Mouse (Mus musculus) mesoderm, embryonic 11.5 days (tissue): ENCODE results near the gene Hacl1.
"Not testable (repeated sequence)": the region's sequence is repeated elsewhere in the genome, so short reads cannot be mapped to it uniquely, and the experiment has no call there.

Experiments used
- DNase-seq: peaks from one replicate; pipeline ENCODE4 v3.0.0-alpha.2; 2012; ENCODE audit warnings: low read depth, low spot score

The Hacl1 gene

DNA sequence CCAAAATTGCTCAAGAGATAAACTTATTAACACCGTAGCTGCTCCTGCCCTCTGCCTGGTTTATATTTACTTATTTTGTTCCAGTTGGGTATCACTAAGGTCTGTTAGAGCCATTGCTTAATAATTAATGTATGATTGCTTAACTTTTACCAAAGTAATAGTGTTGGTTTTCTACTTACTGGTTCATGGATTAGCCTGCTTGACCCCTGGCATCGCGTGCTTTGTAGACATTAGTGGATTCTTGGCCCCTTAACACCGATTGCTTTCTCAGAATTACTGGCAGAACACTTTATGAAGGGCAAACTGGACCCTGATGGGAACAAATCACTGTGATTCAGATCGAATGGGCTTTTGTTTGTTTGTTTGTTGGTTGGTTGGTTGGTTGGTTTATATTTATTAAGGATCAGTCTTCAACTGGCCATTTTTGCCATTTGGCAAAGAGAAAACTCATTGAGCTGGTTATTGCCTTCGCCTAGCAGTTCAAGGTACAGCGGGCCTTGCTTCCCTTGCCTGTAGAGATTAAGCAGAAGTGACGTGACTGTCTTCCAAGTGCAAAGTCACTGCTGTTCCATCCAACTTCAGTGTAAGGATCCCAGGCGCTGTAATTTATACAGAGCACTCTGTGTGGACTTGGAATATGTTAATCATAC is 545 bp upstream of the Hacl1 start:
- DNase-seq = no peak

DNA sequence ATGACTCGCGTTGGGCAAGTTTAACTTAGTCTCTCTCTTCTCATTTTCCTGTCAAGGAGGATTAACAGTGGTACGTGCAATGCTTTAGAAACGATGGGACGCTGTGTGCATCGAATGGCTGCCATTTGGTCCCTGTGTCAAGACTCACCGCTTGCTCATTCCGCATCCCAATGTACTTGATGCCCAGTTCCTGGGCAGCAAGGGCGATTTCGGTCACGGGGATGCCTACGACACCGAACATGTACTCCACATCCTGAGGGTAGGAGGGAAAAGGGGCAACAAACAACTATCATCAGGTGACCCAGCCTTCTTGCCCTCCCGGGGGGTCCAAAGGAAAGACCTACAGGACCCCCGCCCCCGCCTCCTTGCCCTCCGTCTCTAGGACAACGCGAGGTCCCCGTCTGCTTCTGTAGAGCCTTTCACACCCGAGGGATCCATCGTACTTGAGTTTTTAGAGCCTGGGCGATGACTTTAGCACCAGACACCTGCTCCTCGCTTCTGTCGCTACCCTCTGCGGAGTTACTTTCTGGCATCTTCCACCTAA is 668 bp downstream of the Hacl1 start, which contains the start of gene Gm49387:
Gm49387 (minus strand) TSS at position 533 of the 544 bp plus-strand sequence.
- no peak for DNase-seq

DNA sequence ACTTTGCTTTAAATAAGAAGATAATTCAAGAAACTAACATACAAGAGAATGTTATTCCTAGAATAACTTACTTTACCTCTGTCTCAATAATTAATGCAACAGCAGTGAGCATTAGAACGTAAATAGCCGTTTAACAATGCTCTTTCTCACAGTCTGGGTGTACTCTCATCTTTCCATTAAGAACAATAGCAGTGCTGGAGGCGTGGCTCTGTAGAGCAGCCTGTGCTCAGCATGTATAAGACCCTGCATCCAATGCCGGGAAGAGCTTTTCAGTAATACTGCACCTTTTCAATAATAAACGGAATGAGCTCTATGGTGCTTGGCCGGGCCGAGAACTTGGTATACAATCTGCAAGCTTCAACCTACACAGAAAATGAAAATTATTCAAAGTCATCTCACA is 10.4 kb downstream of the Hacl1 start:
- DNase-seq = no peak

DNA sequence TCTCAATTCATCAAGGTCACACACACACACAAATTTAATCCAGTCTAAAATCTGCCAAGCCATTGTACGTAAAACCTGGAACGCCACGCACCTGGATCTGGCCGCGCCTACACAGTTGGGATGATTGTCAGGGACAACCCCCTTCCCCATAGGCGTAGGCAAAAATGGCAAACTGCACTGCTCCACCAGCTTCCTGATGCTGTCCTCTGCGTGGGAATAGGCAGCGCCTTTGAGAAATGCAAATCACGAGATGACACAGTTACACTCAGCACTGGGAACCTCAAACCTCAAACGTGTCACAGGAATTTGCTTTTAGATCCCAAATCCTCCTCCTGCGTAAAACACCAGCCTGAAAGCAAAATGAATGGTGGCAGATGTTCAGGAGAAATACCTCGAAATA is 18.3 kb downstream of the Hacl1 start:
- no peak for DNase-seq

DNA sequence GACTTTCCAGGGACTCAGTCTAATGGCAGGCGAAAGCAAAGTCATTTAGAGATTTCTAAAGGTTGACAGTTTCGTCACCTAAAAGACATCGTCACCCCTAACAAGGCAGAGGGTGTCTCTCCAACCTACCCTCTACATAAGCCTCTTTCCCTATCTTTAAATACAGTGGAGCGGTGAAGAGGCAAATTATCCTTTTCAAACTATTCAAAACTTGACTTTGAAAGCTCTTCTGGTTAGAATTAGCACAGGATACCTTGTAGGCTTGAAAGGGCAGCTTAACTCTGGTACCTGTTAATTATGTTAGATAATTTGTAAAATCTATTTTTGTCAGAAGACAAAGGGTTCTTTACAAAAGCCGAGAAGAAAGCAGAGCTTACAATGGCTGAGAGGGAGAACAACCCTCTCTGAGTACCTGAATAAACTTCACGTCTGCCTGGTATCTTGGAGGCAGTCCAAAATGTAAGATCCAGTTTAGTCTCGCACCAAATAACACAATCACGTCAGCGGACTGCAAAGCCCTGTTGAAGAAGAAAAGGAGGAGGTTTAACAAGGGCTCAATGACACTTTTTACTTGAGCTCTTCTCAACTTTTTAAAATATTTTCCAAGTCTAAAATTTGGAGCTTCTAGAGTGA is 20.4 kb downstream of the Hacl1 start:
- no peak for DNase-seq

DNA sequence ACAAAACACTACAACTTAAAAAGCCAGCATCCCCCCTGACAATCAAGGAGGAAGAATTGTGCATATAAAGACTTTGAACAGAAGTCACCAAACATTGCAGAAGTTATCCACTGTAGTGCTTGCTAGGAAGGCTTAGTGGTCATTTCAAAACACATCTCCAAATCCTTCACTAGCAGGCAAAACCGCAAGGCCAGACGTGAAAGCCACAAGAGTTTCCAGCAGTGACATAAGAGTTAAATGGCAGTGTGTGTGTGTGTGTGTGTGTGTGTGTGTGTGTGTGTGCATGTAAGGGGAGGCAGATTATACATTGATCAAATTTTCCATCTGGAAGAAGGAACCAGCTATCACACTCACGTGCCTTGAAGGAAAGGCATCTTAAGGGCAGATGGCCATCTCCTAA is 23.1 kb downstream of the Hacl1 start:
- DNase-seq = no peak

DNA sequence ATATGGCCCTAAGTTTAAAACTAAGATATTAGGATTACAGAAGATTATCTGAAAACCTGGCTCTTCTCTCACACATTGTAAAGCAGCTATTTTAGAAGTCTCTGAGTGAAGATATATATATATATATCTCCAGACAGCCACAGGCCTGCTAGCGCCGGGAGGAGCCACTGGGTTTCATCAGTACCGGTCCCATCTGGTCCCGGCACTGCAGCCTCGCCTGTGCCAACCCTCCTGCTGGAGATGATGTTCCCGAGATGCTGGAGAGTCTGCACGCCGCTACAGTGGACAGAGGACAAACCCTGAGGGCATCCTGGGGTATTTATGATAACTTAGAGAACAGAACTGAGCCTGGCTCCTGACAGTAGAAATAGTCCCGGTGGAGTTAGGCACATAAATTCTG is 23.9 kb downstream of the Hacl1 start:
- no peak for DNase-seq

DNA sequence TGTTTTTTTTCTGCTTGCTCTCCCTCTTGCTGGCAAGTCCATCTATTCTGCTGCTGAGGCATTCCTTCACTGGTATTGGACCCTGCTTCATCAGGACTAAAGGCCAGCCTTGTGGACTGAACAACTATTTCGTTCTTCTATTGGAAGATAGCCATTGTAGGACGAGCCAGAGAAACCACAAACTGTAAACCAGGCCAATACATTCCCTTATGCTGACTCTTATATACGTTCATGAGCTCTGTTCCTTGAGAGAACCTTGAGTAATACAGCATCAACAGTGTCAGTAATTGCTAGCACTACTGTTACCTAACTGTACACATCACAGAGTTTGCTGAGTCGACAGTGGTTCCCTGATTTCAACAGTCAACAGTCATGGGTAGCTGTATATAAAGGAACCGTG is 27.4 kb downstream of the Hacl1 start:
- DNase-seq = no peak

DNA sequence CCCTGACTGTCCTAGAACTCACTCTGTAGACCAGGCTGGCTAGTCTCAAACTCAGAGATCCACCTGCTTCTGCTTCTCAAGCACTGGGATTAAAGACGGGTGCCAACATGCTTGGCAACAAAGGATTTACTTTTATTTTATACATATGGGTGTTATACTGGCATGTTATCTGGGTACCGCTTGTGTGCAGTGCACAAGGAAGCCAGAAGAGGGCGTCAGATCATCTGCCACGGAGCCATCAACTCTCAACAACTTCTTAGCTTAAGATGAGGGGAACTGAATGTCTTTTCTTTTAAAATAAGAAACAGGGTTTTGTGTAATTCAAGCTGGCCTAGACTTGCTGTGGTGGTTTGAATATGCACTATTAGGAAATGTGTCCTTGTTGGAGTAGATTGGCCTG is 29.1 kb downstream of the Hacl1 start:
- no peak for DNase-seq

DNA sequence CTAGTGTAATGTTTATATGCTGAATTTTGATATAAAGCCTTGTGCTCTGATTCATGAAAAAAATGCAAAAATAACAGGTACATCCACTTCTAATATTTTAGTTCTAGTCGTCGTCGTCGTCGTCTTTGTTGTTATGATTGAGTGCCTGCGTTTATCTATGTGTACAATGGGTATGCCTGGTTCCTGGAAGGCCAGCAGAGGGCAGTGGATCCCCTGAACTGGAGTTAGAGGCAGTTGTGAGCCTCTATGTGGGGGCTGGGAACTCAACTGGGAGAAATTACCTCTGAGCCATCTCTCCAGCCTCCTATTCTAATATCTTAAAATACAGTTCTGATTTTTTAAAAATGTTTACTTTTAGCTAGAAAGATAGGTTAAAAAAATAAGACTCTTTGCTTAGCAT is 35.6 kb downstream of the Hacl1 start:
- DNase-seq = no peak

DNA sequence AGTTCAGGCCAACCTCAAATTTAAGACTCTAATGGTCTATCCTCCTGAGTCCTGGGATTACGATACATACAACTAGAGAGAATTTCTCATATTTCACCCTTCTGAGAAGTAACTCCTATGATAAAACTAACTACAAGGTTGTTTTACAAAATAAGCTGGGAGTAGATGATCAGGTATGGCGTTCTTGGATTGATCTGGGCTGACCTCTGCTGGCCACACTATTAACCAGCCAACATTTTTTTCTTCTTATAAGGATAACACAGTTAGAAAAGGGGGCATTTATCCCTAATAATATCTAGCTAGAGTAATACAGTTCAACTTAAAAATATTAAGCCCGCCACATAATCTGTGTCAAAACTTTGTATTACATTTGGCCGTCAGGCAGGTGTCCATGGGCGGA is 36.2 kb downstream of the Hacl1 start:
- DNase-seq = no peak

DNA sequence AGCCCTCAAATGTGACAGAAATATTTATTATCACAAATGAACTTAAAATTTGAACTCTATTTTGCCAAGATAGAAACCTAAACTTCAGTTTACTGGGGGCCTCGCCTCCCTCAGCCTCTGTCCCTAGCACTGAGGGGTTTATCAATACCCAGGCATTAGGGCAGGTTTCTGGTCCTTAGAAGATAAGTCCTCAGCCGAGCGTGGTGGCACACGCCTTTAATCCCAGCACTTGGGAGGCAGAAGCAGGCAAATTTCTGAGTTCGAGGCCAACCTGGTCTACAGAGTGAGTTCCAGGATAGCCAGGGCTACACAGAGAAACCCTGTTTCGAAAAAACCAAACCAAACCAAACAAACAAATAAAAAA is 38.5 kb downstream of the Hacl1 start:
- not testable (repeated sequence) for DNase-seq

DNA sequence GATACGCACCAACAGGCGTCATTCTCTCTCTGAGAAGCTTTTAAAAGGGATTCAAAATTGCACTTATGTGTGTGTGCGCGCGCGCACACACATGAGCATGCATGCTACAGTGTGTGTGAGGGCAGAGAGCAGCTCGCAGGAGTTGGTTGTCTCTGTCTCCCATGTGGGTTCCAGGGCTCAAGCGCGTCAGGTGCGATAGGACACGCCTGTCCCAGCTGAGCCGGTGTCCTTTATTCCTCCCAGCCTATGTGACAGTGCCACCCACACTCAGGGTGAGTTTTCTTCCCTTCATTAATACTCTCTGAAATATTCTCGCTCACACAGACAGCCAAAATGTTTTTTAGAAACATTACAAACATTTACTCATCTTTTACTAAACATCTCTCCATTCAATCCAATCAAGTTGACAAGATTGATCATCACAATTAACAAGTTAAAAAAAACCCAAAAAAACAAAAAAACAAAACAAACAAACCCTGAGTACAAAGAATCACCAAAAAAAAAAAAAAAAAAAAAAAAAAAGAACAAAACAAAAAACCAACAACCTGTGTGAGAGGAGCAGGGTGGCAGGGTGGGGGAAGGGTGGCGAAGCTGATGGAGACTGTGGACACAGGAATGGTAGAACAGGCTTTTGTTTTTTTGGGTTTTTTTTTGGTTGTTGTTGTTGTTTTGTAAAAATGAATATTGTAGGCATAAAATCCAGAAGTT is 39.0 kb downstream of the Hacl1 start:
- no peak for DNase-seq

DNA sequence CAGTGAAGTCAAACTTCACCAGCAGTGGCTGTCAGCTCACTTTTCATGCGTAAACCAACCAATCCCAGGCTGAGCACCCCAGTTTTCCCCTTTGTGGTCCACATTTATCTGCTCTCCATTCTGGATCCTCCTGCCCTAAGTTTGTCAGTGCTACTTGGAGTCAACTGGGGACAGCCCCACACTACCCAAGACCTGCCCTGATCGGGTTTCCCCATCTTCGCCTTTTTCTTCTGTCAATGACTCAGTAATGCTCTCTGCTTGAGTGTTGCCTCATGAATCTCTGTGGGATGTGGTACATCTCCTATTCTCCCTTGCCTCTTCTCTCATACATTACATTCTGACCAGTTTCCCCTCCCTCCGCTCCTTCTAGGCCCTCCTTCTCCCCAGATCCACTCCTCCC is 43.6 kb downstream of the Hacl1 start:
- no peak for DNase-seq

DNA sequence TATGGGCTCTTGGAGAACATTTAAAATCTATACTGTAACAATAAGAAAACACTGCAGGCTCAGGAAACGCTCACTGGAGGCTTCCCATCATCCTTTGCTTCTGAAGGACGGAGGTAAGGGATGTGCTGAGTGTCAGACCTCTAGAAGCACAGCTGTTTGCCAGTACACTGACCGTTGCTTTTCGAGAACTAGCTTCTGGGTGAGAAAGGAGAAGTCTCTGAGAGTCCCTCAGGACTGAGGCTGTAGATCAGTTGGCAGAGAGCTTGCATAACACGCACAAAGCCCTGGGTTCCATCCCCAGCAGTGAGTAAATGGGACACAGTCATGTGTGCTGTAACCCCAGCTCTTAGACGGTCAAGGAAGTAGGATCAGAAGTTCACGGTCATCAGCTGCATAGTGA is 44.7 kb downstream of the Hacl1 start:
- no peak for DNase-seq

DNA sequence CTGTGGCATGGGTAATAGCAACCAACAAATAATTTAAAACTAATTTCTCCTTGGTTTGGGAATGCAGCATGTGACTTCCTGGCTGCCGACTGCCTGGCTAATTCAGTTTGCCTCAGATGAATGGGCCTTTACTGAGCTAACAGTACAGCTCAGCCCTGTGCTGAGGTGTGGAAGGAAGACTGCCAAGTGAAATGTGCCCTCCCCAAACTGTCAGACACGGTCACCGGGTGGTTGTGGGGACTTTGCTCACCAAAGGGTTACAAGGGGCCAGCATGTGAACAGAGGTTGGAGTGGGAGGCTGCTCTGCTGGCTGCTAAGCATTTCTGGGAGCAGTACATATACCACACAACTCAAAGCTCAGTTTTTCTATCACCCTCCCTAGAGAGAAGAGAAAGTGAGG is 46.4 kb downstream of the Hacl1 start:
- no peak for DNase-seq

DNA sequence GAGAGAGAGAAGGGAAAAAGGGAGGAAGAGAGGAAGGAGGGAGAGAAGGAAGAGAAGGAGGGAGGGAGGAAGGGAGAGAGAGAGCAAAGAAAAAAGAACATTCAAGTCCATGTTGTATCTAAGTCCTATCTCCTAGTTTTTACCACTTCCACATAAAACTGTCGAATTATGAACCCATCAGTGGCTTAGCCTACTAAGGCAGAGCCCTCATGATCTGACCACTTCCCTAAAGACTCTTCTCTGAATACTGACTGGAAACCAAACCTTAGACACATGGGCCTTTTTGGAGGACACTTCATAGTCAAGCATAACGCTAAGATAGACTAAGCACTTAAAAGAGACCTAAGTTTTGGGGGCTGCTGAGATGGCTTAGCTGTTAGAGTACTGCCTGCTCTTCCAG is 48.0 kb downstream of the Hacl1 start:
- DNase-seq = no peak

DNA sequence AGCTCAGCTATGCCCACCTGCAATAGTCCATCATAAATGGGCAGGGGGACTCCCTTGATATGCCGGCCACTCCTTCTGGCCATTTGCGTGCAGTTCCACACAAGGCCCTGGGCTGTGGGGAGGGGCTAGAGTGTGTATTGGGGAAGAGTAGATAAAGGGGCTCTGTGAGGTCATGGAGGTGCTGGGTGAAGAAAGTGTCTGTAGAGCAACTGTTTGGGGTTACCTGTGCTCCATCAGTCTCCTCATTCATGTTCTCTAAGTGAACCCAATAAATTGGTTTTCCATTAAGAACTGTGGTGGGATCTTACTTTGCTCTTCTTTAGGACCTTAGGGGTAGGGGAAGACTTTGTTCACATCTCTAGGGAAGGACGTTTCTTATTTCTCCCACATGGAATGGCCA is 49.8 kb downstream of the Hacl1 start, which contains the start of gene Colq:
Colq (minus strand) TSS at position 101 of the 400 bp plus-strand sequence.
- no peak for DNase-seq

DNA sequence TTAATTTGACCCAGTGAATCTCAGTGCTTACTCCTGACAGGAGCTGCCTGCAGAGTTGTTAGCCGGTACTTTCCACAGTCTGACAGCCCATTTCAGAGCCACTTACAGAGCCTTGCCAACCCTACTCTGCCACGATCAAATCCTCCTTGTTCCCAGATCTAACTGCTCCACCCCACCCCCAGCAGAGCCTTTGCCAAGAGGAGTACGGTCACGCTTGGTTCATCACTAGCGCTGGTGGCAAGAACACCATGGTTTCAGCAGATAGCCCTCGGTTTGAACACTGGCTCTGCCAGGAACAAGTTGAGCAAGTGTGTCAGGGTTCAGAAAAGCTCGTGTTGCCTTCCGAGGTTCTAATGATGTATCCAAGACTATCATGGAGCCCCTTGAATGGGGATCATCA is 54.6 kb downstream of the Hacl1 start:
- DNase-seq = no peak

DNA sequence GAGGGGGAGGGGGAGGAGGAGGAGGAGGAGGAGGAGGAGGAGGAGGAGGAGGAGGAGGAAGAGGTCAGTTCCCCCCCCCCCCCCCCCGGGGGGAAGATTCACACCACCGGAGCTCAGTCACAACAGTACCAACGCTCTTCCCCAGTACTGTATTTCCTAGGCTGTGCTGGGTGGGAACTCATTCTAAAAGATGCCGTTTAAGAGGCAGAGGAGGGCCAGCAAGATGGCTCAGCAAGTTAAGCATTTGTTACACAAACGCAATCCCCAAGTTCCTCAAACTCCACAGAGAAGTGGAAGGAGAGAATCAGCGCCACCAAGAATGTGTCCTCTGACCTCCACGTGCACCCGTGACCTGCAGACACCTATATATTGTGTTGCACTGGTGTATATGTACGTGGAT is 58.0 kb downstream of the Hacl1 start:
- no peak for DNase-seq

DNA sequence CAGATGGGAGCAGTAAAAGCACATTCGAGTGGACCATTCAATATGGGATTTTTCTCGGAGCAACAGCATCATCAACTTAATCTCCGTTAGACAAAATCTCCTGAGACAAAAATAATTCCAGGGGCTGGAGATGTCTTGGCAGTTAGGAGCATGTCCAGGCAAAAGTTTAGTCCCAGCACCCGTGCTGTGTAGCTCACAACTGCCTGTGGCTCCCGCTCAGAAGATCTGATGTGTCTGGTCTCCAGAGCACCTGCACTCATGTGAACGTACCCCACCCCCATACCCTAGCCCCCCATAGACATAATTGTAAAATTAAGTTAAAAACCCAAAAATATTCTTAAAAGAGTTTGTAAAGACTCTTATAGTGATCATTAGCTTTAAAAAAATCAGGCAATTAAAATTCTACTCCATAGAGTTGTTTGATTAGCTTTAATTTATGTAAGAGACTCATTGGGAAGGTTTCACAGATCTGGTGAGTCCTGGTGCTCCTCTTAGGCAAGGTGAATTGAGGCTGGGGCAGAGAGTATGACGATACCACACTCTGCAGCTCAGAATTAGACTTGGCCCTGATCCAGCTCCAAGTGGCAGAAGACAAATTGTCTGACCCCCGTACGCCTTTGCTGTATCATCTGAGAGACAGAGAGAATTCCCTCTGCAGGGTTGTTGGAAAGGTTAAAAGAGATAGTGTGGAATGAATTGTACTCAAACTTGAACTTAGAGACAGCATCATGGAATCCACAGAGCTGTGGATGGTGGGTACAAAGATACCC is 62.9 kb downstream of the Hacl1 start:
- DNase-seq = no peak
